Mouse (Mus musculus): ENCODE data around the gene Itgb2.

The Itgb2 gene

GRCm38 (mm10) chr10:77587091-77587775 lies 57.2 kb downstream of the Itgb2 start:
- DNase-seq (ENCODE audit: low spot score): no peak

DNA sequence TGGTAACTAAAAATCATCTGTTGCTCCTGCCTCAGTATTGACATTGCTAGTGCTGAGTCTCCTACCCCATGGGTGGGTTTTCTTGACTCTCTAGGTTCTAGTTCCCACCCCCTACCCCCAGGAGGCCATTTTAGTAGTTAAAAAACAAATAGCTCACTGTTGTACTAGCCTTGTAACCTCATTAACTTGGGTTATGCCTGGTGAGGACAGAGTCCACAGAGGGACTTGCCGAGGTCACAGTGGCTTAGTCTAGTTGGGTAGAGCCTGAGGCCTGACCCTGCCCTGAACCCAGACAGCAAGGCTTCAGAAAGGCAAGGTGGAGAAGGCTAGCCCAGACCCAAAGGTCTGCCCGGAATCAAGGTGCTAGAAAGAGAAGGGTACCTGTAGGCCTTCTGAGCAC lies 58.0 kb downstream of the Itgb2 start:
- no peak for DNase-seq (ENCODE audit: low spot score)

DNA sequence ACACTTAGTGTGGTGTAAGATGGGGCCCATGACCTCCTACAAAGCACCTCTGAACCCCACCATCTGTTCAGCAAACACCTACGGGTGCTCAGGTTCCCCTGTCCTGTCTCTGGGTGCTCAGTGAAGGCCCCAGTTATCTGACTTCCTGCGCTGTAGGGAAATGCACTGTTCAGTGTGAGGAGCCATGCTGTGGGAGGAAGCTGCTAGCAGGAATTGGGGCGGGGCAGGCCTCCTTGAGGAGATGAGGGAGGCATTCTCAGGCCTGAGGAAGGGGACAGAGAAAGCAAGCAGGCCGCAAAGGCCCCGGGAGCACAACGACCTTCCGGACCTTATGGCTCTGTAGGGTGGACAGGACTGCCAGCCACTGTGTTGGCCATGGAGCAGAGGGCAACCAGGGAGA lies 59.1 kb downstream of the Itgb2 start:
- DNase-seq (ENCODE audit: low spot score): no peak

- no peak for DNase-seq (ENCODE audit: low spot score)
Observed at GRCm38 (mm10) chr10:77589749-77590148, 59.7 kb downstream of the Itgb2 start.

DNA sequence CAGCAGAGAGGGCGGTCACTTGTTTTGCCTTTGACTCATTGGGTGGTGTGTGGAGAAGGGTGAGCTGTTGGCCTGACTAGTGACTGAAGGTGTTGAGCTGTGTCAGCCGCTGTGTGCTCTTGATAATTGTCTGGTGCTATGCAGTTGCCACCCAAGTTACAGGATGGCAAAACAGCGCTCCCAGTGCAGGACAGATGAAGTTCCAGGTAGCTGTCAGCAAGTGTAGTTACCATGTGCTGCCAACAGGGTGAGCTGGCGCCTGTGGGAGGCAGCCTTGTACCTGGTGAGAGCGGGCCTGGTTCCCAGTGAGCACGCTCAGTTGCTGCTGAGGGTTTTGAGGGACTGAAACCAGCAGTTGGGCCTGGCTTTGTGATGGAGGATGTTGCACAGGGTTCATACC lies 60.8 kb downstream of the Itgb2 start:
- DNase-seq (ENCODE audit: low spot score): peak; percentile 78

GRCm38 (mm10) chr10:77591546-77591945 lies 61.5 kb downstream of the Itgb2 start:
- no peak for DNase-seq (ENCODE audit: low spot score)

DNA sequence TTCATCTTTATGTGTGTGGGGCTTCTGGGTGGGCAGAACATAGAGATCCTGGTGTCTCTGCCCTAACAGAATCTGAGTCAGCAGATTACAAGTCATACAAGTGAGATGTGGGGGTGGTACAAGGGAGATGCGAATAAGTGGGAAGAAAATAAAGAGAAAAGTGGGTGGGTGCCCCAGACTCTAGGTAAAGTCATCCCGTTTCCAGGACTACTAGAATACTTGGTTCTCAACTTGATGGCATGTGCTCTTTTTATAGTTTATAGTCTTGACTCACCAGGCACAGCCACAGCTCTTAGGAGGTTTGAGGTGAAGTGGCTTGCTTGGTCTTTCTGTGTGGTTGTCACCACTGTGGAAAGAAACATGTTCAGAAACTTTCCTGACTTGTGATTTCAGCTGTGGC lies 66.0 kb downstream of the Itgb2 start:
- no peak for DNase-seq (ENCODE audit: low spot score)

GRCm38 (mm10) chr10:77603021-77603420 lies 73.0 kb downstream of the Itgb2 start:
- DNase-seq (ENCODE audit: low spot score): no peak

DNA sequence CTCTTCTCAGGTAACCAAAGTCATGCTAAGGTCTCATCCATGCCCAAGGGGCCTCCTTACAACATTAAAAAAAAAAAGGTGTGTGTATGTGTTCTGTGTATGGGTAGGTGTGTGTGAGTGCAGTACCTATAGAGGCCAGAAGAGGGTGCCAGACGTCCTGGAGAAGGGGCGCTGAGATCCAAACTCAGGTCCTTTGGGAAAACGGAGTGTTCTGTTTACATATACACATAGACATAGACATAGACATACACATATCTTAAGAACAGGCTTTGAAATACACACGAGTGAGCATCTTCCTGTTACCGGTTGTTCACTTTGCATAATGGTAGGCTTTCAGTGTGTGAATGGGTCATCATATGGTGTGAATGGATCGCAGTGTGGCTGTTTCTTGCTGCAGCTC lies 74.1 kb downstream of the Itgb2 start:
- DNase-seq (ENCODE audit: low spot score): no peak

- DNase-seq (ENCODE audit: low spot score): no peak
Observed at GRCm38 (mm10) chr10:77604958-77605357, 74.9 kb downstream of the Itgb2 start.

DNA sequence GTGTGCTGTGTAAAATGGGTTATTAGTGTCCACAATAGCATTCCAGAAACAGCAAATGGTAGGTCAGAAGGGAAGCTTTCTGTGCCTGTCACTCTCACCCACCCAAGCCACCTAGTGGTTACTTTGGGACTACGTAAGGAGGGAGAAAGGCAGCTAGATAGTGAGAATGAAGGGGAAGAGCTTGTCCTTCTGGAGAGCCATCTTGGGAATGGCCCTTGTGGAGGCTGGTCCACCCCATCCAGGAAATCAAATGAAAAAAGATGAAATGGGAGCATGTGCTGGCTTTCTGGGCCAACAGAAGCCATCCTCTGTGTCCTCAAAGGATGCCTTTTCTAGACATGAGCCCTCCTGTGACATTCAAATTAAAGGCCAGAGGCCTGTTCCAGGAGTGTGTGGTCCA lies 75.3 kb downstream of the Itgb2 start:
- no peak for DNase-seq (ENCODE audit: low spot score)

GRCm38 (mm10) chr10:77605908-77606826 lies 76.1 kb downstream of the Itgb2 start, which contains the start of the genes Sumo3 and Gm49325:
TSS of gene Sumo3 (plus strand) at chr10:77606097.
TSS of gene Gm49325 (plus strand) at chr10:77606197.
- peak; percentile 92 for DNase-seq (ENCODE audit: low spot score)

DNA sequence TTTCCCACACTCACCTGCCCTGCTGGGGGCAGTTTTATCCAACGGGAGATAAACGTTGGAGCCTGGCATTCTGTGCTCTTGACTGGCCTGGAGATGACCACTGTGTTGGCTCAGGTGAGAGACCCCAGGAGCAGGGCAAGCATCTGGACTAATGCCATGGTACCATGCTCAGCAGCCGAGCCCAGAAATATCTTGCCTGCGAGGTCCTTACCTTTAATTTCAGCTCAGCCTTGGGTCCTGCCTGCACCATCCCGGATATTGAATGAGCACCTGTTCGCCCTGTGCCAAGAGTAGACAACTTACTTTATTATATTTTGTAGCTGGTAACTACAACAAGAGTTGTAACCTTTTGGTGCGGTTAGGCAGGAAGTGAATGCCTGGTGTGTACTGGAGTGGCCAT lies 76.8 kb downstream of the Itgb2 start:
- DNase-seq (ENCODE audit: low spot score): no peak

- no peak for DNase-seq (ENCODE audit: low spot score)
Observed at GRCm38 (mm10) chr10:77607441-77607840, 77.4 kb downstream of the Itgb2 start.

DNA sequence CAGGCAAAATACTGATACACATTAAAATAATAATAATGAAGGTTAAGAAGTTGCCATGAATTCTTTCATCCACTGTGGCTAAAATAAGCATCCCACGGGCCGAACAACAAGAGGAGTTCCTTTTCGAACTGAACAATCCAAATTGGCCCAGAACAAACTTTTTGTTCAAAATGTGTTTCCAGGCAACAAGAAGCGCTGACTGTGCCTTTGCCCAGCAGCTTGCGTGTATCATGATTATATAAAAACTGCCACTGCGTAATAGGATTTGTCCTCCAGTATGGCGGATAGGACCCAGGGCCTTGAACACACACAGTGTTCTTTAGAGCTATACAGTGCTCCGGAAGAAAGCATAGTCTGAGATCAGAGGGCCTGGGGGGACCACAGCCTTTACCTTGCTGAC lies 78.5 kb downstream of the Itgb2 start:
- no peak for DNase-seq (ENCODE audit: low spot score)

DNA sequence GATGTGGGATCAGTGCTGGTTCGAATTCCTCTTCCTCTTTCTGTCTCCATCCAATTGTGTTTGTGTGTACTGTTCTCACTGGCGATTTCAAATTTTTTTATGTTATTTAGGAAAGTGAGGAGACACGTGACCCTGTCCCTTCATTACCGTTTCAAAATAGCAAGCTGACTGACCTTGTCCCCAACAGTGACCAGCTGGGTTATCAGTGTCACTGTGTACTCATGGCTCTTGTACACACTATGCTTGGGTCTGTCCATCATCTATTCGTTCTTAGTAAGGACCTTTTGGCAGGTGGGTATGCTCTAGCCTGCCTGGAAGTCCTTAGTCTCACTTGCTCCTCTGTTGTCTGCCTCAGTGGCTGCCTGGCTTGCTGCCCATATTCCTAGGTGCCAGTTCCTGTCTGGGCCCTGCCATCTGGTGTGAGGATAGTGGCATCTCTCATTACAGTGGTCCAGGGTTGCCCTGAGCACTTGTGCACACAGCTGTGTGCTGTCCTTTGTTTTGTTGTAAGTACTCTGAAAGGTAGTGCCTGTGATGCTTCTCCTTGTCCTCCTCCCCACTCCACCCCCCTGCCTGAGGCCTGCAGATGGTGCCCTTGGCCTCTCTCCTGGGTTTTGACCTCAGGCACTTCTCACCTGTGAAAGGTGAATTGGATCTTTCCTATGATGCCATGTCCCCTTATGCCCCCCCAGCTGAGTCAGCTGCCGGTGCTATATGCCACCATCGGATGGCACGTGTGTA lies 80.3 kb downstream of the Itgb2 start:
- no peak for DNase-seq (ENCODE audit: low spot score)

- DNase-seq (ENCODE audit: low spot score): no peak
Observed at GRCm38 (mm10) chr10:77613409-77613808, 83.4 kb downstream of the Itgb2 start.

All from retina, embryonic 14.5 days (tissue).